Mouse (Mus musculus) left cerebral cortex, postnatal 10 days (tissue): ENCODE measurements around the gene Krt77. TPM values are rescaled to one million over a fixed set of nuclear protein-coding genes. Genes with fewer than 3 reads are reported as not detected.

Experiments
- DNase-seq, 2 experiments: peaks; one replicate each; pipeline ENCODE4 v3.0.0; 2021 to 2022; ENCODE audit warnings: low spot score in 2 of 2, mixed read lengths in 1 of 2; ENCODE audit errors: extremely low spot score in 1 of 2
- intact Hi-C: fragments of 180-260 bp; cut with DNase I; formaldehyde crosslinking; loops from one replicate; pipeline ENCODE4 v1.15.1; 2025
- total RNA-seq, 2 experiments: library from RNA; stranded (reverse); gene quantifications; 2 replicates each; pipeline ENCODE4 v1.2.3; 2021

The Krt77 gene
- total RNA-seq: 10 to 100 TPM; 13.1 to 17.9 TPM

DNA sequence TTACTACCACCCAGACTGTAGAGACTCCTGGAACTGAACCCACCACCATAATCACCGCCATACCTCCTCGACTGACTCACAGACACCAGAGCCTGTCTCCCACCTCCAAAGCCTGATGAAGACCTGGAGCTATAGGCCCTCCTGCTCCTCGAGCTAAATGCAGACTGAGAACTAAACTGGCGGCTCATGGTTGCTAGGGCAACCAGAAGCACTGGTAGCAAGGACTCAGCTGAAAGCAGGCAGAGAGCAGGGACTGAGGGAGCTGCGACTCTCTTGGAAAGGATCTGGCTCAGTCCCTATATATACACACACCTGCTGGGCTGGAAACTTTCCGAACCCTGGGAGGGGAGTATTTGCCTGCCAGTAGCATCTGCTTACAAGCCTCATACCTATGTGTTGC, at the start of gene Krt77:
Gene Krt77, minus strand, starts transcription at position 275 of the 400 bp plus-strand sequence.
- intact Hi-C loops: no loop called here
- DNase-seq: peak; percentile 41 to 68

DNA sequence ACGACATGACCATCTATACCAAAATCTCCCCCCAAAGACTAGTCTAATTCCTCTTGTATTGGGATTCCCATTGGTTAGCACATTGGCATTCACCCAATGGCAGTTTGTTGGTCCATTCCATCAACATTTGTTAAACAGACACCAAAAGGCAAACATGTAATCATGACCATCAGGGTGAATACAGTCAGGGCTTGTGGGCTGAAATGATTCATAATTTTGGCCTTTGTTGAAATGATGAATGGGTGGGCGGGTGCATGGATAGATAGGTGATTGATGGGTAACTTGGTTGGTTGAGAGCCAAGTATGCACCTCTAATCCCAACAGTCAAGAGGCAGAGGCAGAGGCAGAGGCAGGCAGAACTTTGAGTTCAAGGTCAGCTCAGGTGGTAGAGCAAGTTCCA, 46.6 kb upstream of the Krt77 start:
- DNase-seq: no peak
- intact Hi-C loops: no loop called here

DNA sequence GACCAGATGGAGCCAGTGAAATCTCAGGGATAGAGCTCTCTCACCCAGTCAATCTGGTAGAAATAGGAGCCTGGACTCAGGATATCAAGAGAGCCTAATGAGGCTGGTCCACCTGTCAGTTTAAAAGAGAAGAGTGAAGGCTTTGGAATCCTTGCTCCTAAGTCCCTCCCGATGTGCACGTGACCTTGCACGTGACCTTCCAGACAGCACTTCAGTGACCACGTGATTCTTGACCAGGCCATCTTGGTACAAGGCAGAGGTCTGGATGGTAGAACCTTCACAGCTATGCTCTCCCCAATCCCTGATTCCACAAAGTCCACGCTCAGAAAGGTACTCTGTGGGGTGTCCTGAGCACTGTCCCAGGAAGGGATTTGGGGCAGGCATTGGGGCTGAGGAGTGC, 35.3 kb upstream of the Krt77 start:
- intact Hi-C loops: no loop called here
- no peak for DNase-seq

DNA sequence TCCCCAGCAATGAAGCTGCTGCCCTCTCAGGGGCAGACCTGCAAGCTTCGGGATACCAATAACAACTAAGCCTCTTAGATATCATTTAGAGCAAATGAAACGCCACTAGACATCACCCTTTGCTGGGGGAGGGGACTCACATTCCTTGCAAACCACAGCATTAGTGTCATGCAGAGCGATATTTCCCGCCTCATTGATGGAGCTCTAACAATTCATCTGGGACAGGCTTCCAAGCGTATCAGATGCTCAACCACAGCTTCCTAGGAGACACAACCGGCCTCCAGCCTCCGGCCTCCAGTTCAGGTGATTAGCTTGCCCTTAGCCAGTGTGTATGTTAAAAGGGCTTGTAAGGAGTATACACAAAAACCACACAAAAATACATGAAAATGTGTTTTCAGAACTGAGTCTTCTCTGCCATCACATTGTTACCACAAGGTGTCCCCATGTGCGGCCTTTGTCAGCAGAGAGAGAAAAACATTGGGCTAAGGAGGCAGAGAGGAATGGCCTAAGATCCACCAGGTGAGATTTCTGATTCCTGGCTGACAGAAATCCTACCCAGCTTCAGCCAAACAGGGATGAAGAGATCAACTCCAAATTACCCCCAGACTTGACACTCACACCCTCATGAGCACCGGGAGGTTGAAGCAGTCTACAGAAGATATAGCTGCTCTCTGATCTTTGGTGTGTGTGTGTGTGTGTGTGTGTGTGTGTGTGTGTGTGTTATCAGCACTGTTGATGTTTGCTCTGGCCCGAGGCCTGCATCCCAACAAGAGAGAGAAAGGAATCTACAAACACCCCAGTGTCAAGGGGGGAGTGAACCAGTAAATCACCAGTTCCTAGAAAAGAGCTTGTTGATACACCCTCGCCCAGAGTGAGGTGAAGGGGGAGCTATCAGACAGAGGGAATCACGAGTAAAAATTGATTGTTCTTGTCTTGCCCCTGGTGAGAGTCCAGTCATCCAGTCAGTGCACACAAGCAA, 33.0 kb upstream of the Krt77 start:
- intact Hi-C loops: no loop called here

DNA sequence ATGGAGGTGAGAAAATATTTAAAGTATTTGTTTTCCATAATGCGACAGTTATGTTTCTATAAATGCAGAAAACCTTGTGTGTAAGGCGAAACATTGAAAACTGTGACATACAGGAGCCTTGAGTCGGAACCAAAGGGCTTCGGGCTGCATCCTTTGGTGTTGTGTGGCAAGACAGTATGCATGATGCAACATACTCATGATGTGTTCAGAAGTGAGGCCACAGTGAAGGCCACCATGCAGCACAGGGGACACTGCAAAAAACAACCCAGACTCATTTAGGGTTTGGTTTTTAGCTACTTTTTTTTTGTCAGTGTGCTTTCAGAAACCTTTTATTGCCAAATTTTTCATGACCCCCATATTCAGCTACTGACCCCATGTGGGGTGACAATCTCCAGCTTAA, 25.7 kb upstream of the Krt77 start:
- DNase-seq: no peak
- intact Hi-C loops: no loop called here

More for the DNA sequence above, 33.0 kb upstream of the Krt77 start:
- no peak for DNase-seq

DNA sequence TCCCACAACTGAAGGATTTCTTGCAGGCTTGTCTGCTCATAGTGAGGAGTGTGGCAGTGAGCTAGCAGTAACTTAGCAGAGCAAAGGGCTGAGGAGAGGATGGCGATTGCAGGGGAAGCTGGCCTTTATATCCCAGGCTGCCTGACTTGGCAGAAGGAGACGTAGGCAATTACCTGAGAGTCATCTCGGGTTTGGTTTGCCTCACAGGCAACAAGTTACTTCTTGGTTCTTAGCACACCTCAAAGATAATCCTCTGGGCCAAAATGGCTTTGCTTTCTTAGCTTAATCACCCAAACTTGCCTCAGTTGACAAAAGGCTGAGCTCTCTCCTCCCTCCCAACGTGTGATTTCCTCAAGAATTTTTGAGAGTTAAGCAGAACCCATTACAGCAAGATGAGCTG, 23.3 kb upstream of the Krt77 start, which contains the start of gene Krt76:
Gene Krt76, minus strand, starts transcription at position 101 of the 400 bp plus-strand sequence.
- intact Hi-C loops: no loop called here
- DNase-seq: no peak

DNA sequence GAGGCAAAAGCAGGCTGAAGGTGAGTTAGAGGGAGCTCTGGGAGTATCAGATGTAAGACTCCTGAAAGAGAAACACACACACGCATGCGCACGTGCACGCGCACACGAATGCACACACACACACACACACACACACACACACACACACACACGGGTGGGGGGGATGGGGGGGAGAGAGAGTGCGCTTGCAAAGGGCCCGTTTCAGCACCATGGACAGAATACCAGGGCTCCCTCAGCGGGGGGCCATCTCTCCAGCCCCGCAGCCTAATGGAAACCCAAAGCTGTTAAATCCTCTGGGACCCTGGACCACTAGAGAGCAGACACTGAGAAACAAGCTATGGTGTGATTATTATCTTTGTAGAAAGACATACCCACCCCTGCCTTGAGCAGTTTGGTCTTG, 10.3 kb upstream of the Krt77 start:
- intact Hi-C loops: no loop called here
- DNase-seq: no peak

DNA sequence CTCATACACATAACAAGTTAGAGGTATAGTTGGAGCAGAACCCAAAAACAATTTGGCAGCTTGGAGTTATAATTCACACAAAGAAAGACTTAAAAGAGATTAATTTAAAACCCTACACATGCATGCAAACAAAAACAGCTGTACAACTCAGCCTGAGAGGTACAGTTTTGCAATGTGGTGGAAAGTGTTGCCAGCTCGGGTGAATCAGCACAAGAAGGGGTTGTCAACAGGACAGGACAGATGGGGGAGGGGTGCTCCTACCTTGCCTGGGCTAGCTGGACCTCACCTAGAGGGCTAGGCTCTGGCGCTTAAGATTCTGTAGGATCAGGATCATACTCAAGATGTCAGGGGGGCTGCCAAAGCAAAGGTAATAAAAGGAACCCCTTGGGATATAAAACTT, 8.5 kb upstream of the Krt77 start:
- no peak for DNase-seq

DNA sequence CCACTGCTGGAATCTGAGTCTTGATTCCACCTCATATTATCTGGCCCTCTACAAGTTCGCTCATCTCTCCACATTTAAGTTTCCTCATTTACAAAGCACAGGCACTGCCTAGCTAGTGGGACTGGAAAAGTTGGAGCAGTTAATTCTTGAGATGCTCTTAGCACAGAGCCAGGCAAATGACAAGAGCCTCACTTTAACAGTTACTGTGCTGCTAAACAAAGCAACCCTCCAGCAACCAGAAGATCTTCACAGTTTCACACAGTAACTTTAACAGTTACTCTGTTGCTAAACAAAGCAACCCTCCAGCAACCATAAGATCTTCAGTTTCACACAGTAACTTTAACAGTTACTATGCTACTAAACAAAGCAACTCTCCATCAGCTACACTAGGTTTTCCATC, 4.9 kb upstream of the Krt77 start:
- DNase-seq: no peak
- intact Hi-C loops: no loop called here

More for the DNA sequence above, 8.5 kb upstream of the Krt77 start:
- intact Hi-C loops: no loop called here

DNA sequence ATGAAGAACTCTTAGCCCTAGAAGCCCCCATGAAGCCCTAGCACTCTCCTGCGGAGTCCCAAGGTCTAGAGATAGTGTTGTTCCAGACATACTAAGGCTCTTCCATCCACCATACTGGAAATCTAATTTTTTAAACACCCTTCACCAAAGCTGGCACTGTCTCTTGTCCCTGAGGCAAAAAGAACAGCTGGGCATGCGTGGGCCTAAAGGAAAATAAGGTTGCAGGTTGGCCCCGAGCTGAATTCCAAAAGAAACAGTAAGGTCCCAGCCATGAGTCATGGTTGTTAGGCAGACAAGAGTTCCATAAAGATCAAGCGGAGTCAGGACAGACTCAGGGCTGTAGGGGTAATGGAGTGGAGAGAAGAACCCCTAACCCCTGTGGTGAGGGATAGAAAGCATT, 3.7 kb upstream of the Krt77 start:
- intact Hi-C loops: no loop called here
- DNase-seq: no peak

DNA sequence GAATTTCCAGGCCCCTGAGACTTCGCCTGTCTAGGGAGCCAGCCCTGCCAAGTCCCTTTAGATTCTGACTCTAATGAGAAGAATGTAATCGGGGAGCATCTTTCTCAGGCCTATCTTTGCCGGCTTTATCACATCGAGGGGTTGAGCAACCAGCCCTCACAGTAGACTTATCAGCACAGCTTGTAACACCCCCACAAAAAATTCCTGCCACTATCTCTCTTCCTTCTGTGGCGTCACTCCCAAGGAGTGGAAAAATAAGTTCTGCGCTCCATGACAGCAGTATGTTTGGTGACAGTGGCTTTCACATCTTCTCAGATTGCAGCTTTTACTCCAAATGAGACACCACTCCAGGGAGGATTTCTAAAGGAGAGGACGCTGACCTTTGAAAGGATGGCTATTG, 2.8 kb downstream of the Krt77 start:
- DNase-seq: peak in 1 of 2 experiments; percentile 38
- intact Hi-C loops: no loop called here

DNA sequence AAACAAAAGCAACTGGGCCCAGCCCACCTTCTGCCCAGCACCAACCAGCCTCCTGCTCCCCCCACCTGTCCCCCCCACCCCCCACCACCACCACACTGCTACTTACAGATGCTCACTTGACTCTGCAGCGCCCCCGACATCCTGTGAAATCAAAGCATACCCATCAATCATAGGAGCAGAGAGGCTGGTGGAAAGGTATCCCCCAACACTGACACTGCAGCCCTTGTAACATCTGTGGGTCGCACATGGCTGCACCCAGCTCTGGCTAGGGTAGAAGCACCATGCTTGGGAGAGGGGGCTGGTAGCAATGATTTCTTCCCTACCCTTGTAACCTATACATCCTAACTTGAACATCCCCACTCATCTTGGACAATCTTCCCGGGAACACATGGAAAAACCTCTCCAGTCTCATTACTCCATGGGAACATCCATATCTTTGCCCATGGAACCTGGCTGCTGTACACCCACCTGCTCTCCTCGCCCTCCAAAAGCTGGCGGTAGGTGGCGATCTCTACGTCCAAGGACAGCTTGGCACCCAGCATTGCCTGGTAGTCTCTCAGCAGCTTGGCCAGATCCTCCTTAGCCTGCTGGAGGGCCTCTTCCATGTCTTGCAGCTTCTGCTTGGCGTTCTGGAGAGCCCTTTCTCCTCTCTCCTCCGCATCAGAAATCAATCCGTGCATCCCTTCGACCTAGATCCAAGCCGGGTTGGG, 8.9 kb downstream of the Krt77 start:
- intact Hi-C loops: no loop called here
- DNase-seq: peak in 1 of 2 experiments; percentile 37

DNA sequence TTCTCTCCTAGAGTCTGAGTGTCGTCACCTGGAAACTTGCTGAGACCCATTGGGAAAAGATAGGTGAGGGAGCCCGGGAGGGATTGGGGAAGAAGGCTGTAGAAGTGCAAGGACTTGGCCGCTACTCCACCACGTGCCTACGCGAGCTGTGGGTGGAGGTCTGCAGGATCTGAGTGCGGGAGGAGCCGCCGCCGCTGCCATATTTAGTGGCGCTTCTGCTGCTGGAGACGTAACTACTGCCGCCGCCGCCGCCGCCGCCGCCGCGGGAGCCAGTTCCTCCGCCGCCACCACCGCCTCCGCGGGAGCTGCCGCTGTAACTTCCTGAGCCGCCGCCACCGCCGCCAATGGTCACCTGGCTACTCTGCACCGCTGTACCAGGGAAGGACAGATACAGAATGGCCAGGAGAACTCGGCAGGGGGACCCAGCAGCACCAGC, 9.8 kb downstream of the Krt77 start:
- intact Hi-C loops: no loop called here

DNA sequence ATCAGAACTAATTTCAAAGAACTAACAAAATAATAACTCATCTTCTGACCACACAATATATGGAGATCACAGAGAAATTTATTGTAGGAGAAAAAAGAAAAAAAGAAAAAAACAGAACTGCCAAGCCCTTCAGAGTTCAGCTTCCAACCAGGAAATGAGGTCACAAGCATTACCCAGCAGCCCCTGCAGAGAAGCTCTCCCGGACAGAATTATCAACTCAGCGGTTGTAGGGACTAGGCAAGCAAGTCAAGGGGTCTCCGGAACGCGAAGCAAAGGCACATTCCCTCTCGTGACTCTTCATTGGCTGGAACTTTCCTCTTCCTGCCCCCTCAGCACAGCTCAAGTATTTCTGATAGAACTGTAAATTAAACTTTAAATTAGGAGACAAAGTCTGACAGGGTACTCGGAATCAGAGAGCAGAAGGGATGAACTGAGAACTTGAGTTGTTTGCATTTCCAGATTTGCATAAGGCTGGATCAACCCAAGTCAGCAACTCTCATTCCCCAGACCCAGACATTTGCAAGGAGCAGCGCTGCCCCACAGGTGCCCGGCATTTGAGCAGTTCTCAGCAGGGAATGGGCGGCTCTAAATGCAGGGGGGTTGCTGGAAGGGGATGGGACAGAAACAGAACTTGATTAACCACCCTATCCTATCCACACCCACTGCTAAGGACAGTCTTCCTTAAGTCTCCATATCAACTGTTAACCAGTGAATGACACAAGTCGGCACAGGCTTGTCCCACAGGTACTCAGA, 10.7 kb downstream of the Krt77 start:
- no peak for DNase-seq
- intact Hi-C loops: no loop called here

More for the DNA sequence above, 9.8 kb downstream of the Krt77 start:
- peak in 1 of 2 experiments; percentile 60 for DNase-seq

DNA sequence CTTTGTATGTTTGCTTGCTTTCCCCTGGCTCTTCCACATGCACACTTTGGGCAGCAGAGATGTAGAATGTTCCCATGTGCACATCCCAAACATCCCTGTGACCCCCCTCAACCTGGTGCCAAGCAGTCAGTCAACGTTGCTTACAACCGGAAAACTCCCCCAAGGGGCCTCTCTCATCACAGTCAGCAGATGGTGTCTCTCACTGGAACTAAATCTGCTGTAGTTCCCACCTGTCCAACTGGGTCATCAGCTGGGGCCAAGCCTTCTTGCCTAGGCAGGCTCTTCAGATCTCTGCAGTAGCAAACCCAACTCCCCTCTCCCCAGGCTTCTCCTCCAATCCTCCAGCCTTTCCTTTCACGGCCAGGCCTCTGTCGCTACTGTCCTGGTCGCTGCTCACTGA, 12.8 kb downstream of the Krt77 start:
- intact Hi-C loops: no loop called here
- no peak for DNase-seq

DNA sequence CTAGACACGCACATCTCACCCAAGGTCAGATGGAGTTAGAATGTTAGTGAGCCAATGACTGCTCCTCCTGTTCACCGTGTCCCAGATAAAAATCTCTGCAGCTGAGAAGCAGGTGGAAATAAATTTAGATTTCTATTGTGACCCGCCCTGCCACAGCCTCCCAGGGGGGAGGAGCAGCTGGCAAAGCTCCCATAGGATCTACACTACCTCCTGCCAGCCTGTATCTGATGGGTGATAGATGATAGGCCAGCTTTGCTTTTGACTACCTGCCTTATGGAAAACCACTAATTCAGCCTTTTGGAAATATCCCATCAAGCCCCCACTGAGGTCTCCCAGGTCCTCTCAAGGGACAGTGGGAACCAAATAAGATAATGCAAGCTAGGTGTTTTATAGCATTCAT, 13.8 kb downstream of the Krt77 start:
- no peak for DNase-seq
- intact Hi-C loops: no loop called here

DNA sequence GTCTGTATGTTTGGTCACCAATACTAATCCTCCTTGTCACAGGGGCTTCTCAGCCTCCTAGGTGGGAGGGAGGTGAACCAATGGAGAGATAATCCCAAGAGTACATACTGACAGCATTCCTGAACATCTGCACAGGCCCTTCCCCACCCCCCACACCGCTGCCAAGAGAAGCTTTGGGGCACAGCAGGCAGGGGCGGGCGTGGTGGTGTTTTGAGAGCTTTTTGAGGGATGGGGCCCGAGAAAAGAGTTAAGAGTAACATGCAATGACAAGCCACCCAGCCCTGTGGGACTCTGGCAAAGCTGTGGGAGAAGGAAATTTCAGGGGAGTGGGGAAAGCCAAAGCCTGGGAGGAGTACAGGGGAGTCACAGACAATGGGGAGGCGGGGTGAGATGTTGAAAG, 15.2 kb downstream of the Krt77 start:
- intact Hi-C loops: no loop called here
- no peak for DNase-seq

DNA sequence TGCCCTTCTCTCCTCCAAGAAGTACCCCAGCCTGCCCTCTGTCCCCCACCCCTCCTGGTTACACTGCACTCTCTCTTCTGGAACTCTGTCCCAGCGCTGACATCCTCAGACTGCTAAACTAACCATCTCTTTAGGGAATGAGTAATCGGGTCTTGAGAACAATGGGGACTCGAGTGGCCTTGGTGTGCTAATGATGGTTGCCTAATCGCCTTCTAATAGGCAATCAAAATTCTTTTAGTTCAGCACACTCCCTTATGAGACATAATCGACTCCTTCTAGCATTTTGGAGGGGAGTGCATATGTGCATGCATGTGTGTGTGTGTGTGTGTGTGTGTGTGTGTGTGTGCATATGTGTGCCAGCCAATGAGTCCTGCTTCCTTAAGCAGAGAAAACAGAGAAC, 16.9 kb downstream of the Krt77 start:
- no peak for DNase-seq
- intact Hi-C loops: no loop called here

DNA sequence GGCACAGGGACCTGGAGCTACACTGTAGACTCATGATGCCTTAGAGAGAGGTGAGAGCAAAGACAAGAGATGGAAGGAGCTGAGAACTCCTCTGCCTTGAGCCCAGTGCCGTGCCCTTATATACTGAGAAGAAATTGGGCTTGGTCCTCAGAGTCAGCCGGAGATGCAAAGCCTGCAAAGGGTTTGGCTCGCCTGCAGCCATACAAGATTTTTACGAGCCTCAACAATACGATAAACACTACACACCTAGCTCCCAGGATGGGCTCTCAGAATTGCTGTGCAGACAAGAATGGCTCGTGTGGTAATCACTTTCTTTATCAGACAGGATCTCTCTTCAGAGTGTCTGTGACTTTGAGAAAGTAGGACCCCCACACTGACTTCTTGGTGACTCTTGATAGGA, 18.8 kb downstream of the Krt77 start, which contains the start of gene Krt1:
Gene Krt1, minus strand, starts transcription at position 101 of the 400 bp plus-strand sequence.
- no peak for DNase-seq
- intact Hi-C loops: no loop called here
